In the genomic region with DNA sequence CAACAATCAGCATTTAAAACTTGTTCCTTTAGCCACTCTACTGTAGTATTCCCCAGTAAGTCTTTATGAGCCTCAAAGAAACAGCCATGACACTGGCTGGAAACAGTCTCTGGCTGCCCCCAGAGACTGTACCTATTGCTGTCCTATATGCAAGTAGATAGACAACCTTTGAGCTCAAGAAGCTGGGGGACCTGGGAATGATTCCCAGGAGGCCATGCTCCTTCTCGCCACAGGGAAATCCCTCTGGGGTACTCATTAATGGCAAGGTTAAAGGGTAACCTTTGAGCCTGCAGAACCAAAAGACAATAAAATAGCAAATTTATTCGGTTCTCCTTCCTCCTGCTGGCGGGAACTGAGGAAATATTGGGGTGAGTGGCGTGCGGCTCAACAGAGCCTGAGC, we compare ENCODE assay signal across 30 mouse cellular contexts. TPM values are rescaled to one million over a fixed set of nuclear protein-coding genes. Genes with fewer than 3 reads are reported as not detected.
DNase-seq lines count a peak whose midpoint lies in the region; ATAC-seq and TF ChIP-seq lines count a peak whose summit lies in the region.
"Had no signal": no experiment of that assay in that cellular context is flagged by ENCODE, and none has a peak within 500 bp of the region (broad histone marks: within the 10 kb centered on the region; RNA-seq: fewer than 3 reads in every experiment).

No protein-coding gene starts in this region.

- WGBS in intestine, embryonic 15.5 days, result 72% methylated on average over 5 of the region's 5 CpGs
- WGBS in intestine, postnatal 0 days, result 43% methylated on average over 5 of the region's 5 CpGs
- WGBS in kidney, adult 2 months, result 44% methylated on average over 5 of the region's 5 CpGs
- WGBS in kidney, postnatal 0 days, result 33% methylated on average over 5 of the region's 5 CpGs

- no peak for TF ChIP-seq POLR2A in kidney, adult 2 months (IDR thresholded peaks at IDR 0.05; ENCODE audit: low read depth, low read length)

- H3K27me3 ChIP-seq in intestine, embryonic 15.5 days (replicated peaks), result no peaks in the 10 kb centered on the region
- H3K27me3 ChIP-seq in intestine, postnatal 0 days (replicated peaks; ENCODE audit: control insufficient read depth, insufficient read depth, low read length), result no peaks in the 10 kb centered on the region
- no peaks in the 10 kb centered on the region for H3K27me3 ChIP-seq in kidney, adult 2 months (replicated peaks; ENCODE audit: control insufficient read depth, insufficient read depth, low read length)
- no peaks in the 10 kb centered on the region for H3K27me3 ChIP-seq in kidney, postnatal 0 days (ENCODE audit: insufficient read depth, low read length)
- H3K27me3 ChIP-seq: Patski had no signal

- ATAC-seq in intestine, embryonic 15.5 days, result 0 out of 2 replicates have a peak, but pooled peaks have one; percentile 28
- no peak for ATAC-seq in intestine, postnatal 0 days
- peak; percentile 59; the same call in 1 of the 2 replicates for ATAC-seq in kidney, postnatal 0 days (replicated peaks; ENCODE audit: low FRiP score, low read depth)
- ATAC-seq: forebrain, embryonic 16.5 days; hindbrain, embryonic 16.5 days; Patski had no signal

- no peaks in the 10 kb centered on the region for H3K36me3 ChIP-seq in intestine, embryonic 15.5 days
- H3K36me3 ChIP-seq in intestine, postnatal 0 days (ENCODE audit: control insufficient read depth, insufficient read depth), result no peaks in the 10 kb centered on the region
- no peaks in the 10 kb centered on the region for H3K36me3 ChIP-seq in kidney, adult 2 months (ENCODE audit: control insufficient read depth, insufficient read depth, low read length)
- no peaks in the 10 kb centered on the region for H3K36me3 ChIP-seq in kidney, postnatal 0 days (ENCODE audit: insufficient read depth, low read length)

- H3K9me3 ChIP-seq in intestine, embryonic 15.5 days, result no peaks in the 10 kb centered on the region
- no peaks in the 10 kb centered on the region for H3K9me3 ChIP-seq in intestine, postnatal 0 days (ENCODE audit: control insufficient read depth)
- no peaks in the 10 kb centered on the region for H3K9me3 ChIP-seq in kidney, postnatal 0 days (replicated peaks; ENCODE audit: low read length)

- H3K4me2 ChIP-seq in intestine, embryonic 15.5 days (replicated peaks), result no peak overlapping the region
- no peak overlapping the region for H3K4me2 ChIP-seq in intestine, postnatal 0 days (replicated peaks; ENCODE audit: low read depth)
- no peak overlapping the region for H3K4me2 ChIP-seq in kidney, postnatal 0 days (ENCODE audit: low read length)

- H3K27ac ChIP-seq in intestine, embryonic 15.5 days, result no peak overlapping the region
- H3K27ac ChIP-seq in intestine, postnatal 0 days (ENCODE audit: low read depth, low read length), result no peak overlapping the region
- no peak overlapping the region for H3K27ac ChIP-seq in kidney, adult 2 months (ENCODE audit: insufficient read depth, low read depth, low read length)
- no peak overlapping the region for H3K27ac ChIP-seq in kidney, postnatal 0 days
- H3K27ac ChIP-seq: liver, embryonic 14.5 days had no signal

- H3K4me3 ChIP-seq in intestine, embryonic 15.5 days (replicated peaks), result no peak overlapping the region
- no peak overlapping the region for H3K4me3 ChIP-seq in intestine, postnatal 0 days (ENCODE audit: low read depth, low read length)
- no peak overlapping the region for H3K4me3 ChIP-seq in kidney, adult 2 months (ENCODE audit: insufficient read depth, low read depth, low read length)
- H3K4me3 ChIP-seq in kidney, postnatal 0 days (replicated peaks; ENCODE audit: low read depth, low read length), result no peak overlapping the region
- H3K4me3 ChIP-seq: erythroblast, embryonic 14.5 days had no signal

- no peaks in the 10 kb centered on the region for H3K4me1 ChIP-seq in intestine, embryonic 15.5 days (replicated peaks)
- H3K4me1 ChIP-seq in intestine, postnatal 0 days (replicated peaks; ENCODE audit: control insufficient read depth, insufficient read depth, low read length), result no peaks in the 10 kb centered on the region
- H3K4me1 ChIP-seq in kidney, adult 2 months (ENCODE audit: control insufficient read depth, insufficient read depth, low read length), result no peaks in the 10 kb centered on the region
- H3K4me1 ChIP-seq in kidney, postnatal 0 days (replicated peaks; ENCODE audit: insufficient read depth, low read length), result no peaks in the 10 kb centered on the region

- intact Hi-C loops in gastrocnemius, postnatal 14 days (cut with DNase I; ENCODE audit: low total_unique reads), result no loop called here

- TF ChIP-seq CTCF in intestine, postnatal 0 days (IDR thresholded peaks at IDR 0.05; ENCODE audit: low read depth), result no peak
- TF ChIP-seq CTCF in kidney, adult 2 months (conservative IDR thresholded peaks at IDR 0.05; ENCODE audit: insufficient read depth, insufficient read length, low read depth, low read length), result no peak
- TF ChIP-seq CTCF in kidney, postnatal 0 days (IDR thresholded peaks at IDR 0.05; ENCODE audit: low read depth), result no peak

- no peak overlapping the region for H3K9ac ChIP-seq in intestine, embryonic 15.5 days
- H3K9ac ChIP-seq in intestine, postnatal 0 days (ENCODE audit: low read depth, low read length), result no peak overlapping the region
- no peak overlapping the region for H3K9ac ChIP-seq in kidney, postnatal 0 days (ENCODE audit: low read depth, low read length)
- H3K9ac ChIP-seq: liver, embryonic 14.5 days had no signal

- DNase-seq in kidney, adult 2 months, result peak; percentile 75
- DNase-seq in kidney, postnatal 0 days (ENCODE audit: low spot score), result no peak
- peak; percentile 31 to 48 for DNase-seq in kidney, postnatal 4 days
- no peak for DNase-seq in gastrocnemius, adult 18-20 months (ENCODE audit: low spot score)
- no peak for DNase-seq in gastrocnemius, postnatal 14 days
- no peak for DNase-seq in cerebellum, adult 11-12 months
- DNase-seq: adrenal gland, postnatal 25 days; cerebellum, adult 18-20 months; cerebellum, postnatal 10 days; gastrocnemius, postnatal 10 days; heart, postnatal 14 days; layer of hippocampus, adult 9-11 months; liver; lung, adult 2 months; lung, postnatal 14 days; midbrain, embryonic 14.5 days; retina, postnatal 1 day; right cerebral cortex, postnatal 25 days; thymus, postnatal 4 days had no signal

RNA-seq across cellular contexts. Expression of a gene that starts 8.1 kb away (rescaled TPM):
- polyA plus RNA-seq in intestine, embryonic 15.5 days (2015; fragmentation: Nextera tagmentation; extraction: Ambion mirVana), result 6.7 and 7.2 TPM in 2 replicates
- polyA plus RNA-seq in intestine, postnatal 0 days (2015; fragmentation: Nextera tagmentation; extraction: Ambion mirVana), result 1.7 and 2.0 TPM in 2 replicates
- 2.3 and 2.5 TPM in 2 replicates for polyA plus RNA-seq in kidney, adult 2 months (2012; rRNA removed)
- 3.3 and 3.4 TPM in 2 replicates for polyA plus RNA-seq in kidney, postnatal 0 days (2015; fragmentation: Nextera tagmentation; extraction: Ambion mirVana)
- 1 to 10 TPM; 1.1 to 1.6 TPM for total RNA-seq in gastrocnemius, adult 18-20 months (2021)
- total RNA-seq in gastrocnemius, postnatal 14 days (2021), result 1 to 10 TPM; 4.0 to 4.3 TPM
- total RNA-seq: common myeloid progenitor, adult 5-6 weeks; granulocyte monocyte progenitor cell, adult 5-6 weeks; MEL; monocyte, adult 5-6 weeks had no signal
- polyA plus RNA-seq: erythroblast, embryonic 14.5 days had no signal

Comparison
In these comparisons a context has a peak if more than half of its experiments do, and no peak if none do; other contexts are left out.
1. DNase-seq: peak in kidney, adult 2 months (single experiment) and kidney, postnatal 4 days (2 of 2); none in kidney, postnatal 0 days (single experiment), gastrocnemius, adult 18-20 months (single experiment), gastrocnemius, postnatal 14 days (single experiment) and cerebellum, adult 11-12 months (single experiment).